Mouse (Mus musculus) kidney, embryonic 14.5 days (tissue): ENCODE results near the gene Arhgef40. TPM values are rescaled to one million over a fixed set of nuclear protein-coding genes. Genes with fewer than 3 reads are reported as not detected.

Experiments
- polyA plus RNA-seq: library from polyadenylated mRNA; unstranded; fragments of >200 nt; fragmentation: Nextera tagmentation; extraction: Ambion mirVana; gene quantifications from 2 replicates; pipeline ENCODE4 v1.2.1, GENCODE M21; 2014

The Arhgef40 gene
- polyA plus RNA-seq, 1 experiment from 2014 or later = 74.9 TPM

Other genes starting within 250 kb of the Arhgef40 start
- not detected in 2 replicates for gene Ang4, start 211.1 kb upstream of the Arhgef40 start, polyA plus RNA-seq
- not detected in 2 replicates for gene AY358078, start 184.7 kb upstream of the Arhgef40 start, polyA plus RNA-seq
- gene Ear6, start 131.0 kb upstream of the Arhgef40 start, polyA plus RNA-seq = not detected in 2 replicates
- gene Mettl17, start 99.9 kb upstream of the Arhgef40 start, polyA plus RNA-seq = 42.3 and 56.6 TPM in 2 replicates
- 0.18 and 0.33 TPM in 2 replicates for gene Slc39a2, start 91.8 kb upstream of the Arhgef40 start, polyA plus RNA-seq
- 13.0 and 13.7 TPM in 2 replicates for gene Ndrg2, start 70.6 kb upstream of the Arhgef40 start, polyA plus RNA-seq
- gene Tppp2, start 66.3 kb upstream of the Arhgef40 start, polyA plus RNA-seq = not detected in 2 replicates
- not detected in 2 replicates for gene Rnase13, start 61.9 kb upstream of the Arhgef40 start, polyA plus RNA-seq
- 0.57 and 1.1 TPM in 2 replicates for gene Tmem253, start 30.9 kb downstream of the Arhgef40 start, polyA plus RNA-seq
- 44.5 and 45.5 TPM in 2 replicates for gene Zfp219, start 36.0 kb downstream of the Arhgef40 start, polyA plus RNA-seq
- gene Olfr221, start 57.7 kb downstream of the Arhgef40 start, polyA plus RNA-seq = not detected in 2 replicates
- 718 and 725 TPM in 2 replicates for gene Hnrnpc, start 119.3 kb downstream of the Arhgef40 start, polyA plus RNA-seq
- 76.5 and 134 TPM in 2 replicates for gene Rpgrip1, start 126.0 kb downstream of the Arhgef40 start, polyA plus RNA-seq
- gene Supt16, start 212.7 kb downstream of the Arhgef40 start, polyA plus RNA-seq = 55.1 and 111 TPM in 2 replicates